Mouse (Mus musculus) liver, embryonic 12.5 days (tissue): ENCODE results near the gene Kctd17. TPM values are rescaled to one million over a fixed set of nuclear protein-coding genes. Genes with fewer than 3 reads are reported as not detected.

Experiments
- ATAC-seq: fragments of 200-750 bp; cut with Nextera tagmentation; 2 replicates; pipeline ENCODE4 v1.8.0; 2017; ENCODE audit warnings: moderate number of reproducible peaks, mild to moderate bottlenecking, moderate library complexity
- H3K27ac ChIP-seq: fragments of 300-500 bp; sonication (generic); 2 replicates; pipeline ENCODE4 v1.5.1; 2016; ENCODE audit warnings: mild to moderate bottlenecking
- H3K27me3 ChIP-seq: fragments of 300-500 bp; sonication (generic); replicated peaks from 2 replicates; pipeline ENCODE4 v1.6.1; 2016; ENCODE audit warnings: mild to moderate bottlenecking, moderate library complexity
- H3K36me3 ChIP-seq: fragments of 300-500 bp; sonication (generic); 2 replicates; pipeline ENCODE4 v1.6.1; 2016; ENCODE audit warnings: mild to moderate bottlenecking, moderate library complexity
- H3K4me1 ChIP-seq: fragments of 300-500 bp; sonication (generic); 2 replicates; pipeline ENCODE4 v1.6.1; 2016
- H3K4me2 ChIP-seq: fragments of 300-500 bp; sonication (generic); 2 replicates; pipeline ENCODE4 v1.6.1; 2016; ENCODE audit warnings: mild to moderate bottlenecking, moderate library complexity
- H3K4me3 ChIP-seq: fragments of 300-500 bp; sonication (generic); 2 replicates; pipeline ENCODE4 v1.5.1; 2016; ENCODE audit warnings: mild to moderate bottlenecking, moderate library complexity
- H3K9ac ChIP-seq: fragments of 300-500 bp; sonication (generic); 2 replicates; pipeline ENCODE4 v1.6.1; 2016; ENCODE audit warnings: mild to moderate bottlenecking, moderate library complexity
- H3K9me3 ChIP-seq: fragments of 300-500 bp; sonication (generic); replicated peaks from 2 replicates; pipeline ENCODE4 v1.6.1; 2016; ENCODE audit warnings: mild to moderate bottlenecking, moderate library complexity
- WGBS: fragments of 180-500 bp; shearing (Covaris S2); methylation state at CpG from one replicate; pipeline ENCODE4 v1.1.7; 2016; ENCODE audit not compliant: insufficient replicate concordance; 5-methylcytosine and 5-hydroxymethylcytosine counted together
- polyA plus RNA-seq: library from polyadenylated mRNA; unstranded; fragments of >200 nt; fragmentation: Nextera tagmentation; extraction: Ambion mirVana; gene quantifications from 2 replicates; pipeline ENCODE4 v1.2.1, GENCODE M21; 2016

The Kctd17 gene
- polyA plus RNA-seq: 7.6 and 8.8 TPM in 2 replicates

- WGBS: 4% methylated on average over 51 of the region's 52 CpGs
- H3K9ac ChIP-seq: no peak within 1 kb of the TSS
- H3K4me1 ChIP-seq: peaks cover 8% of the 10 kb centered on the region
- peak within 1 kb of the TSS; percentile 60 for H3K4me2 ChIP-seq
- no peak within 1 kb of the TSS for H3K27ac ChIP-seq
- H3K27me3 ChIP-seq: peaks cover 80% of the 10 kb centered on the region
- no peaks in the 10 kb centered on the region for H3K9me3 ChIP-seq
- peak within 1 kb of the TSS; percentile 54 for H3K4me3 ChIP-seq
- ATAC-seq: peak; percentile 29
- H3K36me3 ChIP-seq: peaks cover 5% of the 10 kb centered on the region; the same call in 1 of the 2 replicates
These were observed at the start of gene Kctd17 for GRCm38 (mm10) chr15:78428391-78429138. TSS of gene Kctd17 (plus strand) at chr15:78428564.

- H3K4me2 ChIP-seq: no peak overlapping the region
- no peak overlapping the region for H3K4me3 ChIP-seq
- no peak for ATAC-seq
- no peaks in the 10 kb centered on the region for H3K36me3 ChIP-seq
- H3K9ac ChIP-seq: no peak overlapping the region
- H3K27me3 ChIP-seq: peaks cover 5% of the 10 kb centered on the region; the same call in 1 of the 2 replicates
- H3K9me3 ChIP-seq: no peaks in the 10 kb centered on the region
- 59% methylated on average over 2 of the region's 2 CpGs for WGBS
- H3K27ac ChIP-seq: no peak overlapping the region
- peaks cover 9% of the 10 kb centered on the region; the same call in 1 of the 2 replicates for H3K4me1 ChIP-seq
These were observed 48.2 kb upstream of the Kctd17 start for GRCm38 (mm10) chr15:78380208-78380607.

GRCm38 (mm10) chr15:78380741-78381140 is 47.6 kb upstream of the Kctd17 start:
- H3K4me2 ChIP-seq: no peak overlapping the region
- no peak overlapping the region for H3K9ac ChIP-seq
- H3K27ac ChIP-seq: no peak overlapping the region
- no peak overlapping the region for H3K4me3 ChIP-seq
- no peak for ATAC-seq
- H3K4me1 ChIP-seq: peaks cover 9% of the 10 kb centered on the region; the same call in 1 of the 2 replicates
- H3K27me3 ChIP-seq: peaks cover 5% of the 10 kb centered on the region; the same call in 1 of the 2 replicates
- WGBS: 56% methylated on average over 4 of the region's 4 CpGs
- no peaks in the 10 kb centered on the region for H3K36me3 ChIP-seq
- no peaks in the 10 kb centered on the region for H3K9me3 ChIP-seq

- H3K27me3 ChIP-seq: peaks cover 8% of the 10 kb centered on the region; the same call in 1 of the 2 replicates
- H3K27ac ChIP-seq: no peak overlapping the region
- H3K4me1 ChIP-seq: peaks cover 9% of the 10 kb centered on the region; the same call in 1 of the 2 replicates
- no peak overlapping the region for H3K4me2 ChIP-seq
- no peaks in the 10 kb centered on the region for H3K36me3 ChIP-seq
- no peak overlapping the region for H3K4me3 ChIP-seq
- WGBS: 83% methylated on average over 4 of the region's 4 CpGs
- ATAC-seq: no peak
- no peak overlapping the region for H3K9ac ChIP-seq
- no peaks in the 10 kb centered on the region for H3K9me3 ChIP-seq
These were observed 46.2 kb upstream of the Kctd17 start for GRCm38 (mm10) chr15:78382115-78382514.

- no peaks in the 10 kb centered on the region for H3K9me3 ChIP-seq
- peaks cover 9% of the 10 kb centered on the region; the same call in 1 of the 2 replicates for H3K4me1 ChIP-seq
- H3K4me2 ChIP-seq: no peak overlapping the region
- no peak overlapping the region for H3K27ac ChIP-seq
- H3K4me3 ChIP-seq: no peak overlapping the region
- no peak overlapping the region for H3K9ac ChIP-seq
- no peak for ATAC-seq
- peaks cover 10% of the 10 kb centered on the region; the same call in 1 of the 2 replicates for H3K27me3 ChIP-seq
- WGBS: 65% methylated on average over 11 of the region's 11 CpGs
- no peaks in the 10 kb centered on the region for H3K36me3 ChIP-seq
These were observed 44.7 kb upstream of the Kctd17 start for GRCm38 (mm10) chr15:78383450-78384219.

- Histone ChIP-seq H3K4me2 (no peak overlapping the region), H3K27ac (no peak overlapping the region), H3K4me3 (no peak overlapping the region), H3K9ac (no peak overlapping the region), H3K27me3 (peaks cover 16% of the 10 kb centered on the region; the same call in 1 of the 2 replicates), H3K4me1 (peaks cover 9% of the 10 kb centered on the region; the same call in 1 of the 2 replicates), H3K36me3 (no peaks in the 10 kb centered on the region), H3K9me3 (no peaks in the 10 kb centered on the region)
- 60% methylated on average over 7 of the region's 7 CpGs for WGBS
- ATAC-seq: no peak
These were observed 43.9 kb upstream of the Kctd17 start for GRCm38 (mm10) chr15:78384220-78385116.

- H3K9ac ChIP-seq: no peak overlapping the region
- 78% methylated on average over 1 of the region's 1 CpGs for whole genome bisulfite sequencing
- no peak for ATAC-seq
These were observed 42.8 kb upstream of the Kctd17 start for GRCm38 (mm10) chr15:78385564-78385963.

GRCm38 (mm10) chr15:78390855-78391254 is 37.5 kb upstream of the Kctd17 start:
- Histone ChIP-seq H3K9me3 (no peaks in the 10 kb centered on the region), H3K27me3 (peaks cover 36% of the 10 kb centered on the region), H3K9ac (no peak overlapping the region), H3K4me1 (no peaks in the 10 kb centered on the region), H3K27ac (no peak overlapping the region), H3K4me2 (no peak overlapping the region), H3K4me3 (no peak overlapping the region), H3K36me3 (no peaks in the 10 kb centered on the region)
- ATAC-seq: no peak
- 65% methylated on average over 3 of the region's 3 CpGs for WGBS

More at GRCm38 (mm10) chr15:78385564-78385963, 42.8 kb upstream of the Kctd17 start:
- Histone ChIP-seq H3K4me1 (peaks cover 9% of the 10 kb centered on the region; the same call in 1 of the 2 replicates), H3K27ac (no peak overlapping the region), H3K4me3 (no peak overlapping the region), H3K36me3 (no peaks in the 10 kb centered on the region), H3K9me3 (no peaks in the 10 kb centered on the region), H3K27me3 (peaks cover 16% of the 10 kb centered on the region; the same call in 1 of the 2 replicates), H3K4me2 (no peak overlapping the region)

- H3K4me3 ChIP-seq: no peak within 1 kb of the TSS
- H3K4me2 ChIP-seq: no peak within 1 kb of the TSS
- H3K36me3 ChIP-seq: peaks cover 7% of the 10 kb centered on the region
- no peak for ATAC-seq
- 0 out of 2 replicates have a peak, but pooled peaks cover under 1% of the 10 kb centered on the region for H3K4me1 ChIP-seq
- H3K9me3 ChIP-seq: no peaks in the 10 kb centered on the region
- peaks cover 26% of the 10 kb centered on the region for H3K27me3 ChIP-seq
- no peak within 1 kb of the TSS for H3K27ac ChIP-seq
- H3K9ac ChIP-seq: no peak within 1 kb of the TSS
- WGBS: 66% methylated on average over 8 of the region's 8 CpGs
These were observed 32.8 kb upstream of the Kctd17 start, which contains the start of gene Tex33 for GRCm38 (mm10) chr15:78395478-78395962. TSS of gene Tex33 (minus strand) at chr15:78395912.

- H3K9me3 ChIP-seq: no peaks in the 10 kb centered on the region
- H3K27ac ChIP-seq: peak overlapping the region; percentile 65
- WGBS: 70% methylated on average over 6 of the region's 6 CpGs
- peaks cover 52% of the 10 kb centered on the region for H3K4me1 ChIP-seq
- no peak overlapping the region for H3K4me3 ChIP-seq
- peaks cover 6% of the 10 kb centered on the region; the same call in 1 of the 2 replicates for H3K27me3 ChIP-seq
- peaks cover 13% of the 10 kb centered on the region for H3K36me3 ChIP-seq
- no peak overlapping the region for H3K4me2 ChIP-seq
- ATAC-seq: no peak
- no peak overlapping the region for H3K9ac ChIP-seq
These were observed 27.0 kb upstream of the Kctd17 start for GRCm38 (mm10) chr15:78401345-78401744.

- Histone ChIP-seq H3K9me3 (no peaks in the 10 kb centered on the region), H3K9ac (no peak overlapping the region), H3K36me3 (peaks cover 13% of the 10 kb centered on the region), H3K27ac (peak overlapping the region; percentile 65), H3K4me3 (no peak overlapping the region), H3K4me1 (peaks cover 52% of the 10 kb centered on the region), H3K4me2 (peak overlapping the region; percentile 93; the same call in 1 of the 2 replicates), H3K27me3 (peaks cover 6% of the 10 kb centered on the region; the same call in 1 of the 2 replicates)
- WGBS: 66% methylated on average over 4 of the region's 4 CpGs
- ATAC-seq: no peak
These were observed 26.4 kb upstream of the Kctd17 start for GRCm38 (mm10) chr15:78401921-78402320.
